Mouse (Mus musculus) T-cell, adult 2 months (primary cell): ENCODE data around the gene Cpm.
"Not testable (repeated sequence)": the region's sequence is repeated elsewhere in the genome, so short reads cannot be mapped to it uniquely, and the experiment has no call there.

Source experiments
- DNase-seq: peaks from one replicate; pipeline ENCODE4 v3.0.0; 2022; ENCODE audit warnings: low spot score

Gene Cpm

GRCm38 (mm10) chr10:117593857-117594256 lies 35.4 kb upstream of the Cpm start:
- no peak for DNase-seq

- no peak for DNase-seq
Observed at GRCm38 (mm10) chr10:117594291-117594850, 34.9 kb upstream of the Cpm start.

GRCm38 (mm10) chr10:117594913-117595312 lies 34.4 kb upstream of the Cpm start:
- DNase-seq, result no peak

- DNase-seq, result no peak
Observed at GRCm38 (mm10) chr10:117595442-117596164, 33.7 kb upstream of the Cpm start.

- no peak for DNase-seq
Observed at GRCm38 (mm10) chr10:117596165-117596735, 33.0 kb upstream of the Cpm start.

GRCm38 (mm10) chr10:117596771-117597324 lies 32.5 kb upstream of the Cpm start:
- DNase-seq, result no peak

GRCm38 (mm10) chr10:117597371-117598265 lies 31.7 kb upstream of the Cpm start:
- DNase-seq, result not testable (repeated sequence)

GRCm38 (mm10) chr10:117598266-117598950 lies 30.9 kb upstream of the Cpm start:
- DNase-seq, result no peak

GRCm38 (mm10) chr10:117598951-117599572 lies 30.2 kb upstream of the Cpm start:
- not testable (repeated sequence) for DNase-seq

GRCm38 (mm10) chr10:117601146-117602035 lies 27.9 kb upstream of the Cpm start:
- DNase-seq, result no peak

- no peak for DNase-seq
Observed at GRCm38 (mm10) chr10:117602325-117603129, 26.8 kb upstream of the Cpm start.

GRCm38 (mm10) chr10:117603130-117603833 lies 26.0 kb upstream of the Cpm start:
- no peak for DNase-seq

GRCm38 (mm10) chr10:117603834-117604623 lies 25.3 kb upstream of the Cpm start:
- no peak for DNase-seq

- DNase-seq, result no peak
Observed at GRCm38 (mm10) chr10:117604624-117605282, 24.5 kb upstream of the Cpm start.

- DNase-seq, result no peak
Observed at GRCm38 (mm10) chr10:117605283-117606243, 23.7 kb upstream of the Cpm start.

- DNase-seq, result no peak
Observed at GRCm38 (mm10) chr10:117606423-117606822, 22.9 kb upstream of the Cpm start.
